Mouse (Mus musculus) intestine, postnatal 0 days (tissue): ENCODE measurements around the gene Prkca. TPM values are rescaled to one million over a fixed set of nuclear protein-coding genes. Genes with fewer than 3 reads are reported as not detected.

Experiments
- ATAC-seq: fragments of 200-750 bp; cut with Nextera tagmentation; 2 replicates; pipeline ENCODE4 v1.8.0; 2017; ENCODE audit warnings: mild to moderate bottlenecking, moderate TSS enrichment, moderate library complexity
- H3K27ac ChIP-seq: fragments of 300-500 bp; sonication (generic); 2 replicates; pipeline ENCODE4 v1.5.1; 2014; ENCODE audit warnings: mild to moderate bottlenecking, low read depth, low read length, moderate library complexity
- H3K27me3 ChIP-seq: fragments of 300-500 bp; sonication (generic); replicated peaks from 2 replicates; pipeline ENCODE4 v1.6.1; 2014; ENCODE audit warnings: low read length, mixed read lengths; ENCODE audit not compliant: control insufficient read depth, insufficient read depth
- H3K36me3 ChIP-seq: fragments of 300-500 bp; sonication (generic); 2 replicates; pipeline ENCODE4 v1.6.1; 2014; ENCODE audit warnings: mild to moderate bottlenecking, moderate library complexity; ENCODE audit not compliant: control insufficient read depth, insufficient read depth
- H3K4me1 ChIP-seq: fragments of 300-500 bp; sonication (generic); replicated peaks from 2 replicates; pipeline ENCODE4 v1.6.1; 2014; ENCODE audit warnings: antibody characterized with exemption, low read length, mixed read lengths; ENCODE audit not compliant: control insufficient read depth, insufficient read depth
- H3K4me2 ChIP-seq: fragments of 300-500 bp; sonication (generic); replicated peaks from 2 replicates; pipeline ENCODE4 v1.6.1; 2014; ENCODE audit warnings: low read depth, mild to moderate bottlenecking, moderate library complexity
- H3K4me3 ChIP-seq: fragments of 300-500 bp; sonication (generic); 2 replicates; pipeline ENCODE4 v1.5.1; 2014; ENCODE audit warnings: low read depth, low read length
- H3K9ac ChIP-seq: fragments of 300-500 bp; sonication (generic); 2 replicates; pipeline ENCODE4 v1.6.1; 2014; ENCODE audit warnings: mild to moderate bottlenecking, low read depth, low read length
- H3K9me3 ChIP-seq: fragments of 300-500 bp; sonication (generic); 2 replicates; pipeline ENCODE4 v1.6.1; 2016; ENCODE audit warnings: mixed run types; ENCODE audit not compliant: control insufficient read depth
- CTCF ChIP-seq: sonication (generic); IDR thresholded peaks from 2 replicates; pipeline ENCODE4 v1.5.1; 2016; ENCODE audit warnings: low read depth, mild to moderate bottlenecking, control low read depth, antibody characterized with exemption, moderate library complexity
- WGBS: fragments of 180-500 bp; shearing (Covaris S2); extraction: QIAGEN DNeasy Blood & Tissue Kit; methylation state at CpG from one replicate; pipeline ENCODE4 v1.1.7; 2014; 5-methylcytosine and 5-hydroxymethylcytosine counted together
- polyA plus RNA-seq: library from polyadenylated mRNA; unstranded; fragments of >200 nt; fragmentation: Nextera tagmentation; extraction: Ambion mirVana; gene quantifications from 2 replicates; pipeline ENCODE4 v1.2.1, GENCODE M21; 2015

Gene Prkca
- polyA plus RNA-seq, 1 experiment from 2014 or later = 14.5 TPM

GRCm38 (mm10) chr11:108171260-108171659 is 172.5 kb downstream of the Prkca start:
- no peak for ATAC-seq
- no peak overlapping the region for H3K27ac ChIP-seq
- no peaks in the 10 kb centered on the region for H3K27me3 ChIP-seq
- no peak overlapping the region for H3K9ac ChIP-seq
- no peak overlapping the region for H3K4me2 ChIP-seq
- H3K4me1 ChIP-seq = no peaks in the 10 kb centered on the region
- WGBS = 92% methylated on average over 6 of the region's 6 CpGs
- H3K9me3 ChIP-seq = no peaks in the 10 kb centered on the region
- no peak for TF ChIP-seq CTCF
- H3K4me3 ChIP-seq = no peak overlapping the region
- H3K36me3 ChIP-seq = no peaks in the 10 kb centered on the region; the same call in 1 of the 2 replicates

- H3K27ac ChIP-seq = no peak overlapping the region
- ATAC-seq = no peak
These were observed 173.6 kb downstream of the Prkca start for GRCm38 (mm10) chr11:108170107-108170506.

GRCm38 (mm10) chr11:108165725-108166124 is 178.0 kb downstream of the Prkca start:
- Histone ChIP-seq H3K4me3 (no peak overlapping the region), H3K27ac (no peak overlapping the region), H3K4me1 (no peaks in the 10 kb centered on the region), H3K9me3 (no peaks in the 10 kb centered on the region), H3K4me2 (no peak overlapping the region), H3K9ac (no peak overlapping the region), H3K27me3 (no peaks in the 10 kb centered on the region), H3K36me3 (no peaks in the 10 kb centered on the region; the same call in 1 of the 2 replicates)
- no peak for TF ChIP-seq CTCF
- ATAC-seq = no peak
- WGBS = 55% methylated on average over 9 of the region's 9 CpGs

More at GRCm38 (mm10) chr11:108170107-108170506, 173.6 kb downstream of the Prkca start:
- Histone ChIP-seq H3K4me1 (no peaks in the 10 kb centered on the region), H3K4me3 (no peak overlapping the region), H3K9me3 (no peaks in the 10 kb centered on the region), H3K9ac (no peak overlapping the region), H3K27me3 (no peaks in the 10 kb centered on the region), H3K36me3 (no peaks in the 10 kb centered on the region; the same call in 1 of the 2 replicates), H3K4me2 (no peak overlapping the region)
- WGBS = 88% methylated on average over 3 of the region's 3 CpGs
- no peak for TF ChIP-seq CTCF

GRCm38 (mm10) chr11:108162639-108163038 is 181.1 kb downstream of the Prkca start:
- ATAC-seq = no peak
- Histone ChIP-seq H3K27ac (no peak overlapping the region), H3K9ac (no peak overlapping the region), H3K4me2 (no peak overlapping the region), H3K4me1 (no peaks in the 10 kb centered on the region), H3K27me3 (no peaks in the 10 kb centered on the region), H3K36me3 (no peaks in the 10 kb centered on the region), H3K9me3 (no peaks in the 10 kb centered on the region), H3K4me3 (no peak overlapping the region)
- TF ChIP-seq CTCF = no peak
- WGBS = 83% methylated on average over 1 of the region's 1 CpGs

- no peak overlapping the region for H3K4me2 ChIP-seq
- no peaks in the 10 kb centered on the region for H3K27me3 ChIP-seq
- ATAC-seq = no peak
- H3K27ac ChIP-seq = no peak overlapping the region
- no peaks in the 10 kb centered on the region for H3K36me3 ChIP-seq
- no peaks in the 10 kb centered on the region for H3K9me3 ChIP-seq
- no peak overlapping the region for H3K9ac ChIP-seq
- no peak overlapping the region for H3K4me3 ChIP-seq
- 69% methylated on average over 4 of the region's 4 CpGs for WGBS
- TF ChIP-seq CTCF = no peak
- no peaks in the 10 kb centered on the region for H3K4me1 ChIP-seq
These were observed 181.6 kb downstream of the Prkca start for GRCm38 (mm10) chr11:108162110-108162509.

- Histone ChIP-seq H3K4me1 (no peaks in the 10 kb centered on the region), H3K27ac (no peak overlapping the region), H3K4me3 (no peak overlapping the region), H3K9me3 (no peaks in the 10 kb centered on the region), H3K4me2 (no peak overlapping the region), H3K9ac (no peak overlapping the region), H3K27me3 (no peaks in the 10 kb centered on the region), H3K36me3 (no peaks in the 10 kb centered on the region)
- no peak for ATAC-seq
- 89% methylated on average over 7 of the region's 7 CpGs for WGBS
- TF ChIP-seq CTCF = no peak
These were observed 183.7 kb downstream of the Prkca start for GRCm38 (mm10) chr11:108160056-108160455.

GRCm38 (mm10) chr11:108158046-108158445 is 185.7 kb downstream of the Prkca start:
- H3K4me2 ChIP-seq = no peak overlapping the region
- H3K9ac ChIP-seq = no peak overlapping the region
- no peak overlapping the region for H3K4me3 ChIP-seq
- TF ChIP-seq CTCF = no peak
- WGBS = 57% methylated on average over 3 of the region's 3 CpGs
- ATAC-seq = no peak
- no peaks in the 10 kb centered on the region for H3K9me3 ChIP-seq
- H3K27ac ChIP-seq = no peak overlapping the region
- H3K36me3 ChIP-seq = no peaks in the 10 kb centered on the region
- no peaks in the 10 kb centered on the region for H3K27me3 ChIP-seq
- no peaks in the 10 kb centered on the region for H3K4me1 ChIP-seq
